Comparison of ENCODE assay signal across 8 mouse cellular contexts in the genomic region with DNA sequence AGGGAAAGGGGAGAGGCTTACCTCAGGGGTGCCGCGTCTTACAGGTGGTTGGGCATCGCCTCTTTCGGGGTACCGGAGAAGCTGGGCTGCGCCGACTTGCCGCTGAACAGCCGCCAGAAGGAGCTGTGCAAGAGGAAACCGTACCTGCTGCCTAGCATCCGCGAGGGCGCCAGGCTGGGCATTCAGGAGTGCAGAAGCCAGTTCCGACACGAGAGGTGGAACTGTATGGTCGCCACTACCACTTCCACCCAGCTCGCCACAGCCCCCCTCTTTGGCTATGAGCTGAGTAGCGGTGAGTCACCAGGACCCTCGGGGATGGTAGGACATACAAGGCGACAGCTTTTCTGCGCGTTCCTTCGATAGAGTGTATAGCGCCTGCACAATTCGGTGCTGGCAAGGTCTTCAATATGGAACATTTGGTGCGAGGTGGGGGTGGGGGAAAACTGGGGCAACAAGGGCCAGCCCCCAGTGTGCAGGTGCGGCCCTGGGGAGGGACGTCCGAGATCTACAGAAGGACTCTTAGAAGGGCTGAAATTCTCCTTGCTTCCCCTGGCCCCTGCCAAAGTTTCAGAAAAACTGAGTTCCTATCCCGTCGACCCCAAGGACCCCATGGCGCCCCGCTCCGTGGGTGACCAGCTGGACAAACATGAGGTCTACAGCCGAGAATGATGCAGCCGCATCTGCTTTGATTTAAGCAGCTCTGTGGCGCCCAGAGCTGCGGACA. TPM values are rescaled to one million over a fixed set of nuclear protein-coding genes. Genes with fewer than 3 reads are reported as not detected.
DNase-seq lines count a peak whose midpoint lies in the region; ATAC-seq lines count a peak whose summit lies in the region.

No protein-coding gene starts in this region.

- peak overlapping the region; percentile 41 for H3K4me3 ChIP-seq in stomach, embryonic 15.5 days (replicated peaks)

- peak overlapping the region; percentile 91 for H3K4me2 ChIP-seq in stomach, embryonic 15.5 days

- no peak overlapping the region for H3K27ac ChIP-seq in stomach, embryonic 15.5 days

- 0 out of 2 replicates have a peak overlapping the region, but pooled peaks have one; percentile 4 for H3K9ac ChIP-seq in stomach, embryonic 15.5 days

- WGBS in stomach, embryonic 15.5 days, result 1% methylated on average over 38 of the region's 38 CpGs

- ATAC-seq in frontal cortex, adult (ENCODE audit: low TSS enrichment), result peak; percentile 78
- peak; percentile 59; the same call in 1 of the 2 replicates for ATAC-seq in stomach, embryonic 15.5 days (ENCODE audit: insufficient read depth, low FRiP score, low read depth)

- peak; percentile 24 for DNase-seq in adrenal gland, adult 2 months
- DNase-seq in adrenal gland, postnatal 4 days (ENCODE audit: low spot score in 2 of 2), result no peak
- peak; percentile 32 for DNase-seq in ovary, postnatal 36 days (ENCODE audit: low spot score)
- DNase-seq in ovary, postnatal 14 days (ENCODE audit: low spot score), result no peak
- DNase-seq in left cerebral cortex, postnatal 25 days (ENCODE audit: low spot score in 2 of 2), result peak; percentile 23 to 29
- DNase-seq in mesoderm, embryonic 11.5 days (ENCODE audit: low read depth, low spot score), result peak; percentile 65

- intact Hi-C loops in left cerebral cortex, postnatal 25 days (cut with DNase I), result loop anchor here (5.0 kb wide), 2 partner anchors 167 to 968 kb away; no protein-coding TSS in a partner anchor

- peaks cover 17% of the 10 kb centered on the region for H3K4me1 ChIP-seq in stomach, embryonic 15.5 days

- no peaks in the 10 kb centered on the region for H3K9me3 ChIP-seq in stomach, embryonic 15.5 days

- peaks cover 8% of the 10 kb centered on the region for H3K27me3 ChIP-seq in stomach, embryonic 15.5 days (replicated peaks)

- no peaks in the 10 kb centered on the region for H3K36me3 ChIP-seq in stomach, embryonic 15.5 days

RNA-seq across cellular contexts. Expression of a gene that starts 0.9 kb away (rescaled TPM):
- not detected for total RNA-seq in adrenal gland, adult 2 months (2021)
- 0.11 and 0.41 TPM in 2 replicates for polyA plus RNA-seq in adrenal gland, adult 2 months (2012; rRNA removed)
- under 1 TPM; 0.37 to 0.92 TPM for total RNA-seq in adrenal gland, postnatal 4 days (2021)
- total RNA-seq in left cerebral cortex, postnatal 25 days (2021), result 1 to 10 TPM in 1 of 2 experiments, under 1 TPM in 1; 0.92 to 1.2 TPM
- 2.1 and 2.2 TPM in 2 replicates for polyA plus RNA-seq in stomach, embryonic 15.5 days (2015; fragmentation: Nextera tagmentation; extraction: Ambion mirVana)

Comparison
In these comparisons a context has a peak if more than half of its experiments do, and no peak if none do; other contexts are left out.
1. DNase-seq: peak in adrenal gland, adult 2 months (single experiment), ovary, postnatal 36 days (single experiment), left cerebral cortex, postnatal 25 days (2 of 2) and mesoderm, embryonic 11.5 days (single experiment); none in adrenal gland, postnatal 4 days (0 of 2) and ovary, postnatal 14 days (single experiment).